Mouse (Mus musculus): ENCODE results near the gene Tmtc2. TPM values are rescaled to one million over a fixed set of nuclear protein-coding genes. Genes with fewer than 3 reads are reported as not detected.

Gene Tmtc2
- polyA plus RNA-seq, 1 experiment from 2014 or later: 3.5 TPM

DNA sequence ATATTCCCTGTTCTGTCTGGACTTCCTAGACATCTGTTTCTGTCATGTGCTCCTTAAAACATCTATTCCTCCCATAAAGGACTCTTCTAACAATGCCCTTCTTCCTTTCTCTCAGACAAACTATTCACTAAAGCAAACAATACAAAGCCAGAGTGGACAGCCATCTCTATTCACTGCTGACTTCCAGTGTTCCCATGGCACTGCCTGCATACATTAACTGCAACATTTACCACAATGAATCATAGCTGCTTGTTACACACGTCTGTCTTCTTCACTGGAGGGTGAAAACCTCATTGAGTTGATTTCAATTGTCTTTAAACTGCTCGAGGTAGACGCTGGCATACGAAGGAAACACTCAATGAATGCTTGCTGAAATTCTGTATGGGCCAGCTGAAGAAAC, 374.2 kb downstream of the Tmtc2 start:
- no peak overlapping the region for H3K9ac ChIP-seq (ENCODE audit: low read depth, low read length)
- no peaks in the 10 kb centered on the region for H3K4me1 ChIP-seq (replicated peaks; ENCODE audit: control insufficient read depth, insufficient read depth, low read length)
- 75% methylated on average over 4 of the region's 4 CpGs for WGBS
- no peak overlapping the region for H3K4me3 ChIP-seq (ENCODE audit: low read depth, low read length)
- H3K4me2 ChIP-seq: no peak overlapping the region
- no peak overlapping the region for H3K27ac ChIP-seq (ENCODE audit: low read depth, low read length)
- no peaks in the 10 kb centered on the region for H3K27me3 ChIP-seq (replicated peaks; ENCODE audit: control insufficient read depth, insufficient read depth, low read length)
- no peaks in the 10 kb centered on the region for H3K36me3 ChIP-seq (ENCODE audit: control insufficient read depth, insufficient read depth, low read length)
- DNase-seq (ENCODE audit: low spot score) (no peak), ATAC-seq (replicated peaks; ENCODE audit: low FRiP score) (no peak)
- H3K9me3 ChIP-seq (ENCODE audit: control insufficient read depth, low read length): no peaks in the 10 kb centered on the region

DNA sequence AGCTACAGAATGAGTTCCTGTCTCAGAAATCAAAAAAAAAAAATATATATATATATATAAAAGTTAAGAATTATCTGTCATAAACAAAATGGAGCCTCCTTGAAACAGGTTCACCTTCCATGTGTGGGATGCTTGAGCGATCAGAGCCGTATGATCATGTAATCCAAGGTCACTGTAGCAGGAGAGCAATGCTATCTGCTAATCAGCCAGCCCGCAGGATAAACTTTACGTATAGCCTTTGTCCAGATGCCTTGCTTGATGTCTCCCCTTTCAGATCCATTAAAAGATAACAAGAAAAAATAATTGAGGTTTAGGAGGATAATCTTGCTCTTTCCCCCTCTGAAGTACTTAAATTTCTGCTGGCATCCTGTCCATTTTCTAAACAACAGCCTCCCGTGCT, 374.7 kb downstream of the Tmtc2 start:
- 82% methylated on average over 5 of the region's 5 CpGs for WGBS
- H3K4me3 ChIP-seq (ENCODE audit: low read depth, low read length): no peak overlapping the region
- no peaks in the 10 kb centered on the region for H3K36me3 ChIP-seq (ENCODE audit: control insufficient read depth, insufficient read depth, low read length)
- no peaks in the 10 kb centered on the region for H3K4me1 ChIP-seq (replicated peaks; ENCODE audit: control insufficient read depth, insufficient read depth, low read length)
- H3K9me3 ChIP-seq (ENCODE audit: control insufficient read depth, low read length): no peaks in the 10 kb centered on the region
- DNase-seq (ENCODE audit: low spot score) (no peak), ATAC-seq (replicated peaks; ENCODE audit: low FRiP score) (no peak)
- no peak overlapping the region for H3K9ac ChIP-seq (ENCODE audit: low read depth, low read length)
- no peak overlapping the region for H3K27ac ChIP-seq (ENCODE audit: low read depth, low read length)
- no peaks in the 10 kb centered on the region for H3K27me3 ChIP-seq (replicated peaks; ENCODE audit: control insufficient read depth, insufficient read depth, low read length)
- H3K4me2 ChIP-seq: no peak overlapping the region

DNA sequence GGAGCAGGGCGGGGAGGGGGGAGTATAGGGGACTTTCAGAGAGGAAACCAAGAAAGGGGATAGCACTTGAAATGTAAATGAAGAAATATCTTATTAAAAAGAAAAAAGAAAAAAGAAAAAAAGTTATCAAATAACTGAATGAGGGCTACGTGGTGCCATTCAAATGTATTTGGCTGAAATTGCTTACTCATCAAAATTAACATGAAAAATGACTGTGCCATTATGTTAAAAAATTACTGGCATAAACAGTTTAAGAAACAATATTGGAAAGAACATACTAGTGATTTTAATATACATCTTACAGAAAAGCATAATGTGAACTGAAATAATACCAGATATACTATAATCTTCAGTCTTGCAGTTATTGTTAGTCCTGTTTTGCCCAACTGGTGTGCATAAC, 378.9 kb downstream of the Tmtc2 start:
- Histone ChIP-seq H3K27me3 (replicated peaks; ENCODE audit: control insufficient read depth, insufficient read depth, low read length) (no peaks in the 10 kb centered on the region), H3K36me3 (ENCODE audit: control insufficient read depth, insufficient read depth, low read length) (no peaks in the 10 kb centered on the region), H3K27ac (ENCODE audit: low read depth, low read length) (no peak overlapping the region), H3K4me2 (no peak overlapping the region), H3K9ac (ENCODE audit: low read depth, low read length) (no peak overlapping the region), H3K4me3 (ENCODE audit: low read depth, low read length) (no peak overlapping the region), H3K9me3 (ENCODE audit: control insufficient read depth, low read length) (no peaks in the 10 kb centered on the region), H3K4me1 (replicated peaks; ENCODE audit: control insufficient read depth, insufficient read depth, low read length) (no peaks in the 10 kb centered on the region)
- 91% methylated on average over 2 of the region's 2 CpGs for WGBS
- DNase-seq (ENCODE audit: low spot score) (no peak), ATAC-seq (replicated peaks; ENCODE audit: low FRiP score) (no peak)

DNA sequence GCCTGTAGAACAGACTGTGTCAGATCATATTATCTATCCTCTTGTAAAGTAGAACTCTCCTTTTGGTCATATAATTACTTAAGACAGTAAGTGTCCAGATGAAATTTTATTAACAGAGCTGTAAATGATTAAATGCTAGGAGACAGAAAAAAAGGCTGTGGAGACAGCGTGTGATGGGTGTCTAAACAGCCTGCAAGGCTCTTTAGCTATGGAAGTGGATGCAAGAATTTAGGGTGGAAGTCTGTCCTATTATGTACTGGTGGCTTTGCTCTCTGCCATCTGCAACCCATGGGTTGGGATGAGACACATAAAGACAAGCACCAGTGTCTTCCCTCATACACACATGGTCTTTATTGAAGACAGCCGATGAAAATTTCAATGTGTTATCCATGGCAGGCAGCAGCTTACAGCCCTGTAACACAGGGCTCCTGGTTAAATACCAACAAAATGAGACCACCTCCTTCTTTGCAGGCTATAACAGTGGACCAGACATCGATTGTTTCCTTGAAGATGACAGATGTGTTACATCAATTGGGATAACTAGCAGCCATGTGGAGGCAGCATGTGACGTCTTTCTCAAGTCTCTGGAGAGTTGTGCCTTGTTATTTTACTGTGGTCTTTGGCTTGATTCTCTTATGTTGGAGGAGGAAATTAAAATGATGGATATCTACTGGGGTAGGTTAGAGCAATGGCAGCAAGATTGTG, 380.3 kb downstream of the Tmtc2 start:
- H3K36me3 ChIP-seq (ENCODE audit: control insufficient read depth, insufficient read depth, low read length): no peaks in the 10 kb centered on the region
- 79% methylated on average over 4 of the region's 4 CpGs for WGBS
- H3K4me3 ChIP-seq (ENCODE audit: low read depth, low read length): no peak overlapping the region
- ATAC-seq (replicated peaks; ENCODE audit: low FRiP score): no peak
- H3K4me1 ChIP-seq (replicated peaks; ENCODE audit: control insufficient read depth, insufficient read depth, low read length): no peaks in the 10 kb centered on the region
- no peak for DNase-seq (ENCODE audit: low spot score)
- H3K9ac ChIP-seq (ENCODE audit: low read depth, low read length): no peak overlapping the region
- H3K27me3 ChIP-seq (replicated peaks; ENCODE audit: control insufficient read depth, insufficient read depth, low read length): no peaks in the 10 kb centered on the region
- no peak overlapping the region for H3K4me2 ChIP-seq
- H3K27ac ChIP-seq (ENCODE audit: low read depth, low read length): no peak overlapping the region
- no peaks in the 10 kb centered on the region for H3K9me3 ChIP-seq (ENCODE audit: control insufficient read depth, low read length)

DNA sequence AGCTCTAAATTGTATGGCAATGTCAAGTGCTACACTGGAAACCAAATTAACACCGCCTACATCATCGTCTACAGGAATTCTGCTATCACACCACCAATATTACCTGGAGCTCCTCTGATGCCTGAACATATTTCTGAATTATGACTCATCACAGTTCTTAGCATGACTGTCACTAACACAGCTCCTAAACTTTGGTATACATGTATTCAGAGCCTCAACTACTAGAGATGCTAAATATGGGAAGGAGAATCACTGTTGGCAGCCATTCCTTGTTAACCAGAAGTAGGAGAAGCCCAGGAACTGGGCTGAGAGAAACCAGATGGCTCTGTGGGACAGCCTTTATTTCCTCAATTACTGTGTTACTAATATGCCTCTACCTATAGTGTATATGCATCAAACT, 382.2 kb downstream of the Tmtc2 start:
- 85% methylated on average over 2 of the region's 2 CpGs for WGBS
- no peak overlapping the region for H3K4me2 ChIP-seq
- no peak overlapping the region for H3K27ac ChIP-seq (ENCODE audit: low read depth, low read length)
- no peak overlapping the region for H3K4me3 ChIP-seq (ENCODE audit: low read depth, low read length)
- no peak overlapping the region for H3K9ac ChIP-seq (ENCODE audit: low read depth, low read length)
- no peaks in the 10 kb centered on the region for H3K27me3 ChIP-seq (replicated peaks; ENCODE audit: control insufficient read depth, insufficient read depth, low read length)
- no peaks in the 10 kb centered on the region for H3K36me3 ChIP-seq (ENCODE audit: control insufficient read depth, insufficient read depth, low read length)
- DNase-seq (ENCODE audit: low spot score) (no peak), ATAC-seq (replicated peaks; ENCODE audit: low FRiP score) (no peak)
- no peaks in the 10 kb centered on the region for H3K4me1 ChIP-seq (replicated peaks; ENCODE audit: control insufficient read depth, insufficient read depth, low read length)
- no peaks in the 10 kb centered on the region for H3K9me3 ChIP-seq (ENCODE audit: control insufficient read depth, low read length)

DNA sequence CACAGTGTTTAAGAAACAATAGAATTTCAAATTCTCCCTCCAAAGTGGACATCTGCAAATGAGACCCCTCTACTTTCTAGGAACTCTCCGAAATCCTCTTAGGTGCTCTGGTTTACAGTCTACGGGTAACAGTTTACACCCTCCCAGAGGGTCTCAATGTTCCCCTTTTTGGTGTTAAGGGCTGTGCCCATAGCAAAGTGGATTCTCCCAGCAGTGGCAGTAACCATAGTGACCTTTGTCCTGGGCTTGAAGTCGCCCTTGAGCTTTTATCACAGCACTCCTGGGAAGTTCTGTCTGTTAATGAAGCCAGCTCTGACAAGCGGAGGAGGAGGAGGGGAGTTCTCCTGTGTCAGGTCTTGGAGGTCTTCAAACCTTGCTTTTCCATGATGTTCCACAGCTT, 384.5 kb downstream of the Tmtc2 start:
- Histone ChIP-seq H3K4me2 (no peak overlapping the region), H3K9ac (ENCODE audit: low read depth, low read length) (no peak overlapping the region), H3K9me3 (ENCODE audit: control insufficient read depth, low read length) (no peaks in the 10 kb centered on the region), H3K4me1 (replicated peaks; ENCODE audit: control insufficient read depth, insufficient read depth, low read length) (no peaks in the 10 kb centered on the region), H3K27ac (ENCODE audit: low read depth, low read length) (no peak overlapping the region), H3K4me3 (ENCODE audit: low read depth, low read length) (no peak overlapping the region), H3K36me3 (ENCODE audit: control insufficient read depth, insufficient read depth, low read length) (no peaks in the 10 kb centered on the region), H3K27me3 (replicated peaks; ENCODE audit: control insufficient read depth, insufficient read depth, low read length) (no peaks in the 10 kb centered on the region)
- DNase-seq (ENCODE audit: low spot score) (no peak), ATAC-seq (replicated peaks; ENCODE audit: low FRiP score) (no peak)
- 68% methylated on average over 4 of the region's 4 CpGs for WGBS

DNA sequence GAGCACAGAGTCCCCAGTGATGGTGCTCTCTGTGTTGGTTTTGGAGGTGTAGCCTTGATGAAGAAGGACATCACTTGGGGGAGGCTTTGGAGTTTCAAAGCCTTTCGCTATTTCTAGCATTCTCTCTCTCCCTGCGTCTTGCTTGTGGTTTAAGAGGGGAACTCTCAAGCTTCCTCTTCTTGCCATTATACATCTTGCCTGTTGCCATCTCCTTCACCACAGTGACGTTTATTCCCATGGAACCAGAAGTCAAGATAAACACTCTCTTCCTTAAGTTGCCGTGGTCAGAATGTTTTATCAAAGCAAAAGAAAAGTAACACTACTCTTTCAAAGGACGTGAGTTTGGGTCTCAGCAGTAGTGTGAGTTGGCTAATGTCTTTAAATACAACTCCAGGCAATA, 387.6 kb downstream of the Tmtc2 start:
- H3K27me3 ChIP-seq (replicated peaks; ENCODE audit: control insufficient read depth, insufficient read depth, low read length): no peaks in the 10 kb centered on the region
- ATAC-seq (replicated peaks; ENCODE audit: low FRiP score) (no peak), DNase-seq (ENCODE audit: low spot score) (no peak)
- no peak overlapping the region for H3K4me3 ChIP-seq (ENCODE audit: low read depth, low read length)
- H3K9me3 ChIP-seq (ENCODE audit: control insufficient read depth, low read length): no peaks in the 10 kb centered on the region
- H3K9ac ChIP-seq (ENCODE audit: low read depth, low read length): no peak overlapping the region
- H3K4me1 ChIP-seq (replicated peaks; ENCODE audit: control insufficient read depth, insufficient read depth, low read length): no peaks in the 10 kb centered on the region
- no peaks in the 10 kb centered on the region for H3K36me3 ChIP-seq (ENCODE audit: control insufficient read depth, insufficient read depth, low read length)
- 46% methylated on average over 5 of the region's 5 CpGs for WGBS
- H3K4me2 ChIP-seq: no peak overlapping the region
- no peak overlapping the region for H3K27ac ChIP-seq (ENCODE audit: low read depth, low read length)

DNA sequence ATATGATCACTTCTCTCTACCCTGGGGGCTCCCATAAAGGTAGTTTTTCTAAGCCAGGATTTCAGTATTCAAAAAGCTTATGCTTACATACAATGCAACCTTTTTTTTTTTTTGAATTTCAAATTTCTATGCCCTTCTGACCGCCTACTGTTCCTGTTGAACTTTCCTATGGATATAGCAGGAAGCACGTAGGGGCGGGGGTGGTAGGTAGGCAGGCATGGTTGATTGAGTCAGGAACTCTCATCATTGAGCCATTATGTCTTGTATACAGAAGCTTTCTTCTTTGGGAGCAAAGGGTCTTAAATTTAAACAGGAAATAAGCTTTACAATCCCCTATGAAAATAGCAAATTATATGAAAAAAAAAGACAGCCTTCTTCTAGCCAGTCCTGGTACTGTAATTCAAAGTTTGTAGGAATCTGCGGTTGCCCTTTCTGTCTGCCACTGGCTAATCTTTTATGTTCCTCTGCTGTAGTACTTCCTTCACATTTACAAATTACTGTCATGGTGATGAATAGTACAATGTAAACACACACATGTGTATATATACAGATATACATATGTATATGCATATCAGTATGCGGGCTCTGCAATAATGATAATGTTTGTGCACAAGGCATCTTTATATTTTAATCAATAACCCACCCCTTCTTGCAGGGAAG, 405.7 kb downstream of the Tmtc2 start:
- no peaks in the 10 kb centered on the region for H3K36me3 ChIP-seq (ENCODE audit: control insufficient read depth, insufficient read depth, low read length)
- H3K27me3 ChIP-seq (replicated peaks; ENCODE audit: control insufficient read depth, insufficient read depth, low read length): no peaks in the 10 kb centered on the region
- H3K9me3 ChIP-seq (ENCODE audit: control insufficient read depth, low read length): no peaks in the 10 kb centered on the region
- no peak overlapping the region for H3K27ac ChIP-seq (ENCODE audit: low read depth, low read length)
- DNase-seq (ENCODE audit: low spot score) (no peak), ATAC-seq (replicated peaks; ENCODE audit: low FRiP score) (no peak)
- WGBS: 78% methylated on average over 5 of the region's 5 CpGs
- no peaks in the 10 kb centered on the region for H3K4me1 ChIP-seq (replicated peaks; ENCODE audit: control insufficient read depth, insufficient read depth, low read length)
- no peak overlapping the region for H3K4me3 ChIP-seq (ENCODE audit: low read depth, low read length)
- H3K4me2 ChIP-seq: no peak overlapping the region
- H3K9ac ChIP-seq (ENCODE audit: low read depth, low read length): no peak overlapping the region

DNA sequence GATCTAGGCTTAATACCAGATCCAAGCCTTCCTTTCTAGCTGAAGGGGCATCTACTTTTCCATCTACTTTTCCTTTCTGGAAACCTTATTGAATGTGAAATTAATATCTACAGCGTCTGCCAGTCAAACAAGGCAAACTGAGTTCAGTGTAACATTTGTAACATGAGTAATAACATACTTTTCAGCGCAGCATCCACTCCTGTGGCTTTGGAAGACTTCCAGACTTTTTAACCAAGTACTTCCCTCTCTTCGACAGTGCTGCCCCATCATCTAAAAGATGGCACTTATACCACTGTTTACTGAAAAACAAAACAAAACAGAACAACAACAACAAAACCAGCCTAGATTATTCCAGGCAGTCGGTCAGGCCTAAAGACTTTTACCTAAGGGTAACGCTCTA, 409.0 kb downstream of the Tmtc2 start:
- no peak overlapping the region for H3K27ac ChIP-seq (ENCODE audit: low read depth, low read length)
- no peak for DNase-seq (ENCODE audit: low spot score)
- no peak for ATAC-seq (replicated peaks; ENCODE audit: low FRiP score)
- no peaks in the 10 kb centered on the region for H3K36me3 ChIP-seq (ENCODE audit: control insufficient read depth, insufficient read depth, low read length)
- H3K27me3 ChIP-seq (replicated peaks; ENCODE audit: control insufficient read depth, insufficient read depth, low read length): no peaks in the 10 kb centered on the region
- H3K4me3 ChIP-seq (ENCODE audit: low read depth, low read length): no peak overlapping the region
- no peaks in the 10 kb centered on the region for H3K4me1 ChIP-seq (replicated peaks; ENCODE audit: control insufficient read depth, insufficient read depth, low read length)
- no peak overlapping the region for H3K9ac ChIP-seq (ENCODE audit: low read depth, low read length)
- no peaks in the 10 kb centered on the region for H3K9me3 ChIP-seq (ENCODE audit: control insufficient read depth, low read length)
- no peak overlapping the region for H3K4me2 ChIP-seq
- 80% methylated on average over 5 of the region's 5 CpGs for WGBS
